Mouse (Mus musculus) bone marrow, adult 2 months (tissue): ENCODE data around the gene Kcnk6.

Experiments used
- CTCF ChIP-seq: fragments of 200-500 bp; IDR thresholded peaks from 2 replicates; pipeline ENCODE4 v1.5.1; 2011; ENCODE audit warnings: low read length, control low read depth; ENCODE audit not compliant: control insufficient read depth, insufficient read depth
- POLR2A ChIP-seq: fragments of 200-500 bp; IDR thresholded peaks from 2 replicates; pipeline ENCODE4 v1.6.1; 2011; ENCODE audit warnings: low read depth, mild to moderate bottlenecking, control low read depth, low read length, borderline replicate concordance; ENCODE audit not compliant: control insufficient read depth

DNA sequence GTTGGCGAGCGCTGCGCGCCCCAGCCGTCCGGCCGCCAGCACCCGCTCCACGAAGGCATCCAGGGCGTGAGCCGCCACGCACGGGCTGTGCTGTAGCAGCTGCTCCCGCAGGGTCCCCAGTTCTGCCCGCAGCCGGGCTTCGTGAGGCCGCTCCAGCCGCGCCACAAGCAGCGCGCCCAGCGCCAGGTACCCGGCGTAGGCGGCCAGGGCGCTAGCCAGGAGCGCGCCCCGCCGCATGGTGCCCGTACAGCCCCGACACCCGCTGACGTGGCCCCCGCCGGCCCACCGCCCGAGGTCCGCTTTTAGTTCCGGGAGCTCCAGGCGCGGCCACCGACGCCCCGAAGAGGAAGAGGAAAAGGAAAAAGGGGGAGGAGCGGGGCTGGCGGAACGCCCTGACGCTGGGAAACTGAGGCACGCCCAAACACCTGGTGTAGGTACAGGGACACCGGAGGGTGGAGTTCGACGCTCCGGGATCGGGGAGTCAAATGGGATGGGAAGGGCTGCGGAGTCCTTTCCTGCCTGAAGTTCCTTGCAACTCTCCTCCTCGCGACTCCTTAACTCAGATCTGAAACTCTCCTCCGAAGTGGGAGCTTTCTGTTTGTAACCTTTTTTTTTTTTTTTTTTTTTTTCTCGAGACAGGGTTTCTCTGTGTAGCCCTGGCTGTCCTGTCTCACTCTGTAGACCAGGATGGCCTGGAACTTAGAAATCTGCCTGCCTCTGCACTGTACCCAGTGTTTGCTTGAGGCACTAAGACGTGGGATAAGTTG lies at the start of gene Kcnk6:
- TF ChIP-seq CTCF = no peak
- TF ChIP-seq POLR2A = no peak; the same call in 1 of the 2 replicates
